Mouse (Mus musculus) MEL (cell line): ENCODE results near the gene Tshz2.

Experiments
- E2F4 ChIP-seq: IDR thresholded peaks from 2 replicates; pipeline ENCODE4 v1.6.1; 2011; ENCODE audit warnings: low read depth, low read length, improper control_type of control experiment, borderline replicate concordance
- POLR2A ChIP-seq, 2 experiments: IDR thresholded peaks; 2 replicates each; pipeline ENCODE4 v1.6.1; 2011 to 2012; ENCODE audit warnings: low read length in 2 of 2, mild to moderate bottlenecking in 2 of 2, control low read depth in 1 of 2, improper control_type of control experiment in 1 of 2, low read depth in 1 of 2, moderate library complexity in 1 of 2; ENCODE audit not compliant: control insufficient read depth in 1 of 2, insufficient read depth in 1 of 2, poor library complexity in 1 of 2
- USF1 ChIP-seq: IDR thresholded peaks from 2 replicates; pipeline ENCODE4 v1.6.1; 2014; ENCODE audit warnings: low read depth, mild to moderate bottlenecking, inconsistent platforms, low read length, improper control_type of control experiment, moderate library complexity

GRCm38 (mm10) chr2:169869468-169869867 is 236.7 kb downstream of the Tshz2 start:
- TF ChIP-seq USF1 (no peak), POLR2A (IDR thresholded peaks at IDR 0.05; ENCODE audit: control insufficient read depth in 1 of 2, insufficient read depth in 1 of 2, low read depth in 1 of 2, low read length in 2 of 2, poor library complexity in 1 of 2) (no peak), E2F4 (no peak)
